Mouse (Mus musculus) midbrain, postnatal 0 days (tissue): ENCODE measurements around the gene Slc44a5. TPM values are rescaled to one million over a fixed set of nuclear protein-coding genes. Genes with fewer than 3 reads are reported as not detected.

ENCODE experiments used
- ATAC-seq: fragments of 200-750 bp; cut with Nextera tagmentation; 2 replicates; pipeline ENCODE4 v1.8.0; 2017; ENCODE audit warnings: moderate number of reproducible peaks, mild to moderate bottlenecking, moderate TSS enrichment, moderate library complexity; ENCODE audit not compliant: low FRiP score
- DNase-seq: peaks from one replicate; pipeline ENCODE4 v3.0.0-alpha.2; 2015; ENCODE audit warnings: low spot score
- H3K27ac ChIP-seq: fragments of 300-500 bp; sonication (generic); 2 replicates; pipeline ENCODE4 v1.5.1; 2014; ENCODE audit warnings: low read depth, mild to moderate bottlenecking, low read length, mixed read lengths
- H3K27me3 ChIP-seq: fragments of 300-500 bp; sonication (generic); 2 replicates; pipeline ENCODE4 v1.6.1; 2014; ENCODE audit warnings: low read length, control low read depth, mixed read lengths; ENCODE audit not compliant: insufficient read depth
- H3K36me3 ChIP-seq: fragments of 300-500 bp; sonication (generic); 2 replicates; pipeline ENCODE4 v1.6.1; 2014; ENCODE audit warnings: low read length, control low read depth, mixed read lengths; ENCODE audit not compliant: insufficient read depth
- H3K4me1 ChIP-seq: fragments of 300-500 bp; sonication (generic); 2 replicates; pipeline ENCODE4 v1.6.1; 2014; ENCODE audit warnings: mild to moderate bottlenecking, control low read depth, antibody characterized with exemption, low read length, mixed read lengths; ENCODE audit not compliant: insufficient read depth
- H3K4me2 ChIP-seq: fragments of 300-500 bp; sonication (generic); 2 replicates; pipeline ENCODE4 v1.6.1; 2014; ENCODE audit warnings: low read depth, mild to moderate bottlenecking, low read length, mixed read lengths; ENCODE audit not compliant: poor library complexity, severe bottlenecking
- H3K4me3 ChIP-seq: fragments of 300-500 bp; sonication (generic); 2 replicates; pipeline ENCODE4 v1.5.1; 2014; ENCODE audit warnings: low read depth, mild to moderate bottlenecking, low read length, moderate library complexity
- H3K9ac ChIP-seq: fragments of 300-500 bp; sonication (generic); replicated peaks from 2 replicates; pipeline ENCODE4 v1.6.1; 2014; ENCODE audit warnings: mild to moderate bottlenecking, low read length, moderate library complexity, mixed read lengths; ENCODE audit not compliant: poor library complexity, severe bottlenecking
- H3K9me3 ChIP-seq: fragments of 300-500 bp; sonication (generic); 2 replicates; pipeline ENCODE4 v1.6.1; 2016; ENCODE audit warnings: low read length, control low read depth
- CTCF ChIP-seq: IDR thresholded peaks from 2 replicates; pipeline ENCODE4 v1.5.1; 2016; ENCODE audit warnings: antibody characterized with exemption, mild to moderate bottlenecking
- WGBS: fragments of 180-500 bp; shearing (Covaris S2); extraction: QIAGEN DNeasy Blood & Tissue Kit; methylation state at CpG from one replicate; pipeline ENCODE4 v1.1.7; 2014; 5-methylcytosine and 5-hydroxymethylcytosine counted together
- polyA plus RNA-seq: library from polyadenylated mRNA; unstranded; fragments of >200 nt; fragmentation: Nextera tagmentation; extraction: Ambion mirVana; gene quantifications from 2 replicates; pipeline ENCODE4 v1.2.1, GENCODE M21; 2015
- total RNA-seq: library from RNA; depleted of rRNA; stranded (reverse); fragments of >200 nt; gene quantifications from 2 replicates; pipeline ENCODE4 v1.2.3, GENCODE M21; 2014

Slc44a5 gene
- total and polyA plus RNA-seq, 2 experiments from 2014 or later, result 6.3 to 27.3 TPM

DNA sequence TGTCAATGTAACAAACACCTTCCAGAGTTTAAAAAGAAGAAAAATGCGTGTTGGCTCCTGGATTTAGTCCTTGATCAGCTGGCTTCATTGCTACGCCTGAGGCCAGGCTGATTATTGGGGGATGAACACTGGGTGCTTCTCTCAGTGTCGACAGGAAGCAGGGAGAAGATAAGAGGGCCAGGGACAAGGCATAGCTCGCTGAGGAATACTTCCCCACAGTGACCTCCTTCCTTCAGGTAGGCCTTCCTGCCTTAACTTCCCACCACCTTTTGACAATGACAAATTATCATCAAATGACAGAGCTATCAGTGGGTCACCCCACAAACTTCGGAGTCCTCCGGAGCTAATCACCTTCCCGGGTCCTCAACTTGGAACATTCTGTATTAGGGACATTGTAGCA is 242.1 kb downstream of the Slc44a5 start:
- TF ChIP-seq CTCF, result no peak
- ATAC-seq (no peak), DNase-seq (no peak)
- no peaks in the 10 kb centered on the region for H3K9me3 ChIP-seq
- no peak overlapping the region for H3K4me3 ChIP-seq
- no peaks in the 10 kb centered on the region for H3K36me3 ChIP-seq
- no peaks in the 10 kb centered on the region for H3K27me3 ChIP-seq
- H3K4me2 ChIP-seq, result no peak overlapping the region
- WGBS, result 81% methylated on average over 7 of the region's 7 CpGs
- no peaks in the 10 kb centered on the region for H3K4me1 ChIP-seq
- no peak overlapping the region for H3K9ac ChIP-seq
- H3K27ac ChIP-seq, result no peak overlapping the region

DNA sequence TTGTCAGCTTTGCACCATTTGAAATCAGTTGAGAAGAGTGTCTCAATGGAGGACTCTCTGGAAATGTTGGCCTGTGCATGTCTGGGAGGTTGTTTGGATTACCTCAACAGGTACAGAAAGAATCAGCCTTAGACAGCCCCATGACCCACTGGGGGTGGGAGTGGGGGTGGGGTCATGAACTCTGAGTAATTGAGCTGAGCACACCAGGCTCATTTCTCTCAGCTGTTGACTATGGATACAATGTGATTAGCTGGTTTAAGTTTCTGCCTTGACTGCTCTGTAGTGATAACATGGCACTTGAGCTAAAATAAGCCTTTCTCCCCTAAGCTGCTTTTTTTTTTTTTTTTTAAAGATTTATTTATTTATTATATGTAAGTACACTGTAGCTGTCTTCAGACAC is 242.5 kb downstream of the Slc44a5 start:
- Histone ChIP-seq H3K4me3 (no peak overlapping the region), H3K4me1 (no peaks in the 10 kb centered on the region), H3K9me3 (no peaks in the 10 kb centered on the region), H3K4me2 (no peak overlapping the region), H3K27ac (no peak overlapping the region), H3K9ac (no peak overlapping the region), H3K36me3 (no peaks in the 10 kb centered on the region), H3K27me3 (no peaks in the 10 kb centered on the region)
- TF ChIP-seq CTCF, result no peak
- DNase-seq, result no peak
- ATAC-seq, result no peak

DNA sequence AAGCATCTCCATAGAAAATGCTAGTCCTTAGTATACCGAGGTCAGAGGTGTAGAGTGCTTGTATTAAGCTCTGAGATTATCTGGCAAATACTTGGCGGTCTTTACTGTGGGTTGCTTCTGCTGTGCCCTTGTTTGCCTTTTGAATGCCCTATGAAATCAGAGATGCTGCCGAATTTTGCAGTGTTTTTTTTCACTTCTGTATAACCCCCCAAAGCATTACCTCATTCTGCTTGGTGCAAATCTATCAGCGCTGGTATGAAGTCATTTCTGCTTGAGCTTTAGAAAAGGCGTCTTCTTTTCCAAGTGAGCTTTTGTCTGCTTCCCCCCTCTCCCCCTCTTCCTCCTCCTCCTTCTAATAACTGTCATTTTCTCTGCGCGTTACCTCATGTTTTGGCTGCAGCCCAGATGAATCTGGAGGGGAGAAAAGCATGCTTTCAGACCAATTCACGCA is 248.9 kb downstream of the Slc44a5 start:
- Histone ChIP-seq H3K27me3 (no peaks in the 10 kb centered on the region), H3K9ac (no peak overlapping the region; the same call in 1 of the 2 replicates), H3K36me3 (no peaks in the 10 kb centered on the region), H3K9me3 (no peaks in the 10 kb centered on the region), H3K4me2 (no peak overlapping the region), H3K4me3 (no peak overlapping the region), H3K27ac (0 out of 2 replicates have a peak overlapping the region, but pooled peaks have one; percentile 34), H3K4me1 (peaks cover 4% of the 10 kb centered on the region; the same call in 1 of the 2 replicates)
- WGBS, result 19% methylated on average over 8 of the region's 8 CpGs
- ATAC-seq (peak; percentile 51; the same call in 1 of the 2 replicates), DNase-seq (peak; percentile 55)
- no peak for TF ChIP-seq CTCF

DNA sequence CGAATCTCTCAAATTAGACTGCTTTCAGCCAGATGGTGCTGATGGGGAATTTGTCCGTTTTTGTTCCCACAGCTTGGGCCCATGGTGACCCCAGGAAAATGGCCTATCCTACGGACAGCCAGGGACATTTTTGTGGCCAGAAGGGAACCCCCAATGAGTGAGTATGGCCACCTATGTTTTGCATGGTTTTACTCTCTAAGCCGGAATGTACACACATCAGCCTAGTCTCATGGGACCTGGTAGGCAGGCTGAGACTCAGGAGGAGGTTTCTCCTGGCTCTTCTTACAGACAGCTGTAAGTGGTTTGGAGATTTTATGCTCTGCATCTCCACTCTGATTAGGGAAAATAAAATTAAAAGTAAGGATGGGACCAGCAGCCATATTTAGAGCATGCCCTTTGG is 249.5 kb downstream of the Slc44a5 start:
- no peak overlapping the region for H3K4me2 ChIP-seq
- no peak overlapping the region for H3K4me3 ChIP-seq
- H3K27ac ChIP-seq, result 0 out of 2 replicates have a peak overlapping the region, but pooled peaks have one; percentile 34
- no peaks in the 10 kb centered on the region for H3K27me3 ChIP-seq
- ATAC-seq (no peak), DNase-seq (no peak)
- WGBS, result 39% methylated on average over 4 of the region's 4 CpGs
- H3K9ac ChIP-seq, result no peak overlapping the region
- TF ChIP-seq CTCF, result no peak
- H3K36me3 ChIP-seq, result no peaks in the 10 kb centered on the region
- H3K4me1 ChIP-seq, result peaks cover 4% of the 10 kb centered on the region; the same call in 1 of the 2 replicates
- H3K9me3 ChIP-seq, result no peaks in the 10 kb centered on the region

DNA sequence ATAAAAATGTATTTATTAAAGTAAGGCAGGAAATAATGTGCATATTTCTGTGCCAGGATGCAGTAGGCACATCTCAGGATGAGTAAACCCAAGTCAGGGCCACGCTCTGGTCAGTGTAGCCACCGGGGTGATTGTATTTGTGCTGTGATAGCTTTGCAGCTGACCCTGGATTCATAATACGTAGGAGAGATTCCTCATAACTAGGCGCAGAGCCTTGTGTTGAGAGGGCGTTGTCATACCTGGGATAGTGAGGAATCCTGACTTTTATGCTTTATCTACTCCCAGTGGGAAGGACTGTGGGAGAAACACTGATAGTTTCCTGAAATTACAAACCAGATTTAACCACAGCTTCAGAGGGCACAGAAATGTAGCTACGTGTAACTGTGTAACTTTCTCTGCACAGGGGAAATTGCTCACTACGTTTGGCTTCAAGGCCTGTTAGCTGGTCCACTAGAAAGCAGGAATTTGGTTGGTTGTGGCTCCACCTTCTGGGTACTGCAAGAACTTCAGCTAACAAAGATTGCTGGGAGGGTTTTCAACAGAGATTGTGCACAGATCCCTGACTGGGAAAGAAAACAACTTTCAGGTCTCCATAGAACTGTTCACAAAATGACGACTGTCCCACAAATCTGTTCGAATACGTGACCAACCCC is 253.0 kb downstream of the Slc44a5 start:
- Histone ChIP-seq H3K27me3 (no peaks in the 10 kb centered on the region), H3K27ac (no peak overlapping the region), H3K4me3 (no peak overlapping the region), H3K4me2 (no peak overlapping the region), H3K4me1 (peaks cover 4% of the 10 kb centered on the region; the same call in 1 of the 2 replicates), H3K9me3 (no peaks in the 10 kb centered on the region), H3K36me3 (no peaks in the 10 kb centered on the region), H3K9ac (no peak overlapping the region)
- 47% methylated on average over 10 of the region's 10 CpGs for WGBS
- peak; percentile 73; the same call in 1 of the 2 replicates for ATAC-seq
- TF ChIP-seq CTCF, result peak; percentile 92
- DNase-seq, result peak; percentile 88

DNA sequence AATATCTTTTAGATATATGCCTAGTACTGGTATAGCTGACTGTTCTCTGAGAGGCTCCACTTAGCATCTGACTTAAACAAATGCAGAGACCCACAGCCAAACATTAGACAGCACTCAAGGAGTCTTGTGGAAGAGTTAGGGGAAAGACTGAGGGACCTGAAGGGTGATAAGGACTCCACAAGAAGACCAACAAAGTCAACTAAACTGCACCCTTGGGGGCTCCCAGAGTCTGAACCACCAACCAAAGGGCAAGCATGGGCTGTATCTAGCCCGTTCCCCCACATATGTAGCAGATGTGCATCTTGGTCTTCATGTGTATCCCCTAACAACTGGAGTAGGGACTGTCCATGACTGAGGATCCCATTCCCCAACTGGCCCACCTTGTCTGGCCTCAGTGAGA is 271.7 kb downstream of the Slc44a5 start:
- Histone ChIP-seq H3K9ac (no peak overlapping the region), H3K4me1 (no peaks in the 10 kb centered on the region), H3K27ac (no peak overlapping the region), H3K9me3 (no peaks in the 10 kb centered on the region), H3K4me2 (no peak overlapping the region), H3K4me3 (no peak overlapping the region), H3K36me3 (no peaks in the 10 kb centered on the region), H3K27me3 (no peaks in the 10 kb centered on the region)
- TF ChIP-seq CTCF, result no peak
- WGBS, result 79% methylated on average over 1 of the region's 1 CpGs
- ATAC-seq, result no peak
- DNase-seq, result no peak
